Mouse (Mus musculus) lung, adult 2 months (tissue): ENCODE results near the gene Bpifc.

Experiments used
- CTCF ChIP-seq: fragments of 200-500 bp; IDR thresholded peaks from 2 replicates; pipeline ENCODE4 v1.5.1; 2011; ENCODE audit warnings: mild to moderate bottlenecking, low read length, control low read depth; ENCODE audit not compliant: insufficient read depth
- POLR2A ChIP-seq: fragments of 200-500 bp; IDR thresholded peaks from 2 replicates; pipeline ENCODE4 v1.6.1; 2011; ENCODE audit warnings: low read depth, mild to moderate bottlenecking, control low read depth, low read length, borderline replicate concordance; ENCODE audit errors: extremely low read depth

GRCm38 (mm10) chr10:85916498-85917309, 95.0 kb downstream of the Bpifc start, which contains the start of gene Prdm4:
- no peak for TF ChIP-seq CTCF
- no peak for TF ChIP-seq POLR2A
